Mouse (Mus musculus): ENCODE data around the gene Cog7. TPM values are rescaled to one million over a fixed set of nuclear protein-coding genes. Genes with fewer than 3 reads are reported as not detected.

Cog7 gene
- polyA plus RNA-seq, 1 experiment: 14.0 TPM

DNA sequence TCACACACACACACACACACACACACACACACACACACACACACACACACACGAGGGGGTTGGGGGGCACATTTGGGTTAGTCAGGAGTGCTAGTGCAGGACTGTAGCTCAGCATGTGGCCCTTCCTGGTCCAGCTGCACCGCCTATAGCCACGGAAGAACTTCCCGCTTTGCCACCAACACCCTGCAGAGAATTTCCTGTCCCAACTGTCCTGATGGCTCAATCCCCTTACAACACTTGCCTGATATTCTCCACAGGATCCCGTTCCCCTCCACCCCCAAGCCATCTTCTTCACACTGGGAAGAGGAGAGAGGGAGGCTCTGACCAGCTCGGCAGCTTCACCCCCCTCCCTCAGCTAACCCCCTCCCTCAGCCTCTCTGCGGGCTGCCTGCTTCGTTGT lies 18.9 kb upstream of the Cog7 start:
- no peaks in the 10 kb centered on the region for H3K4me1 ChIP-seq (ENCODE audit: control insufficient read depth, insufficient read depth, low read length)
- no peak overlapping the region for H3K27ac ChIP-seq (ENCODE audit: insufficient read depth, low read length)
- no peak overlapping the region for H3K4me3 ChIP-seq (ENCODE audit: insufficient read depth, low read length)
- TF ChIP-seq CTCF (IDR thresholded peaks at IDR 0.05; ENCODE audit: borderline replicate concordance, insufficient read depth, low read length): no peak
- TF ChIP-seq POLR2A (IDR thresholded peaks at IDR 0.05; ENCODE audit: low read depth, low read length): no peak

DNA sequence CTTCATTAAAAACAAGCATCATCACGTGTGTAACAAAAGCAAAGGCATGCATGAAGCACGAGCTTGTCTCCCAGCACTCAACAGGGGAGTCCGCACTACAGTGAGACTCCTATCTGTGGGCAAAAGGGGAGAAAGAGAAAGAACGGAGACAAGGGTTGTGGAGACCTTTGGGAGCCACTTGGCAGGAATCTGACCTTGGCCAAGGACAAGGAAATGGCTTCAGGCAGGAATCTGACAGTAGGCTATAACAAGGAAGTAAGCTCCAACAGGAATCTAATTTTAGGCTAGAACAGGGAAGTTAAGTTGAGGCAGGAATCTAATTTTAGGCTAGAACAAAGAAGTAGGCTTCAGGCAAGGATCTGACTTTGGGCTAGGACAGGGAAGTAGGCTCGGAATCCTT lies 14.4 kb upstream of the Cog7 start:
- Histone ChIP-seq H3K4me1 (ENCODE audit: control insufficient read depth, insufficient read depth, low read length) (no peaks in the 10 kb centered on the region), H3K27ac (ENCODE audit: insufficient read depth, low read length) (no peak overlapping the region), H3K4me3 (ENCODE audit: insufficient read depth, low read length) (no peak overlapping the region)
- TF ChIP-seq POLR2A (IDR thresholded peaks at IDR 0.05; ENCODE audit: low read depth, low read length) (no peak), CTCF (IDR thresholded peaks at IDR 0.05; ENCODE audit: borderline replicate concordance, insufficient read depth, low read length) (no peak)

DNA sequence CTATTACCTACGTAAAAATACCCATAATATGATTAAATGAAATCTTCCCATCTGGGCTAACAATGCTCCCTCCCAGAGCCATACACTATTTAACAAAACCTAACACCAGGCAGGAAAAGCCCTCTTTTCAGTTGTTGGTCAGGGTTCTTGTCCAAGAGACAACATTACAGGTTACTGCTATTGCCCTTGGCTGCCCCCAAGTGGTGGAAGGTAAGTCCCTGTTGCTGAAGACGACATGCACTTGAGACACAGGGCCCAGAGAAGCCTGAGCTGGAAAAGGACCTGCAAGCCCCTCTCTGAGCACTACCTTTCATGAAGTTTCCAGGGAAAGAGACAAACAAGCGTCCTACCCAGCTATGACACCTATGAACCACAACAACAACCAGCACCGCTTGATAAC lies 6.5 kb downstream of the Cog7 start:
- H3K4me1 ChIP-seq (ENCODE audit: control insufficient read depth, insufficient read depth, low read length): no peaks in the 10 kb centered on the region
- TF ChIP-seq CTCF (IDR thresholded peaks at IDR 0.05; ENCODE audit: borderline replicate concordance, insufficient read depth, low read length) (peak; percentile 69; the same call in 1 of the 2 replicates), POLR2A (IDR thresholded peaks at IDR 0.05; ENCODE audit: low read depth, low read length) (no peak)
- H3K27ac ChIP-seq (ENCODE audit: insufficient read depth, low read length): no peak overlapping the region
- no peak overlapping the region for H3K4me3 ChIP-seq (ENCODE audit: insufficient read depth, low read length)

DNA sequence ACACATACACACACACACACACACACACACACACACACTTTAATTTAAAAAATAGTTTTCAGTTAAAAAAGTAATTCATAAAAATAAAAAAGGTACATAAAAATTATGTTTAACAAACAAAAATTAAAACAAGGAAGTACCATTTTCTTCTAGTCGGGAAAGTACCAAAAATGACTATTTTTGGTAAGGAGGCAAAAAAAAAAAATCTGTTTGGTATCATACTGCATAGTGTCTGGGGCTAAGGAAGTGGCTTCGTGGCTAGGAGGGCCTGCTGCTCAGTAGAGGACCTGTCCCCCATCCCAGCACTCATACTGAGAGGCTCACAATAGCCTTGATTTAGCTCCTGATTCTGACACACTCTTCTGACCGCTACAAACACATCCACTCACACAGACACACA lies 9.8 kb downstream of the Cog7 start:
- Histone ChIP-seq H3K4me3 (ENCODE audit: insufficient read depth, low read length) (no peak overlapping the region), H3K27ac (ENCODE audit: insufficient read depth, low read length) (no peak overlapping the region)
- TF ChIP-seq POLR2A (IDR thresholded peaks at IDR 0.05; ENCODE audit: low read depth, low read length) (no peak), CTCF (IDR thresholded peaks at IDR 0.05; ENCODE audit: borderline replicate concordance, insufficient read depth, low read length) (no peak)

DNA sequence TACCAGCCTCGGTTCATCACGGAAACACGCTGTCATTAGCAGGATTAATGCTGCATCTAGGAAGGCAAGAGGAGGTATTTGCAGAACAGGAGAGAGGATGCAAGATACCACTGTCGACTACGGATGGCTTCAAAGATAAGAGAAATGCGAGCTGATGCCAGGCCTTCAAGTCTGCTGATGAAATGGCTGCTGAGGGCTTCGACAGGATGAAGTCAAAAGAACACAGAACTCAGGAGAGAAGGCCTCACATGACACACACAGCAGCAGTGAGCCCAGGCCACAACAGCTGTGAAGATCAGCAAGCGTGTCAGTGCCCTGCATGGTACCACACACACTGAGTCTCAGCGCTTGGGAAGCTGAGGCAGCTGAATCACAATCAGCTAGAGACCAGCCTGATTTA lies 11.3 kb downstream of the Cog7 start:
- no peak overlapping the region for H3K27ac ChIP-seq (ENCODE audit: insufficient read depth, low read length)
- TF ChIP-seq POLR2A (IDR thresholded peaks at IDR 0.05; ENCODE audit: low read depth, low read length) (no peak), CTCF (IDR thresholded peaks at IDR 0.05; ENCODE audit: borderline replicate concordance, insufficient read depth, low read length) (no peak)
- H3K4me3 ChIP-seq (ENCODE audit: insufficient read depth, low read length): no peak overlapping the region
- peaks cover 8% of the 10 kb centered on the region; the same call in 1 of the 2 replicates for H3K4me1 ChIP-seq (ENCODE audit: control insufficient read depth, insufficient read depth, low read length)

More for the DNA sequence above, 9.8 kb downstream of the Cog7 start:
- peaks cover 8% of the 10 kb centered on the region; the same call in 1 of the 2 replicates for H3K4me1 ChIP-seq (ENCODE audit: control insufficient read depth, insufficient read depth, low read length)

DNA sequence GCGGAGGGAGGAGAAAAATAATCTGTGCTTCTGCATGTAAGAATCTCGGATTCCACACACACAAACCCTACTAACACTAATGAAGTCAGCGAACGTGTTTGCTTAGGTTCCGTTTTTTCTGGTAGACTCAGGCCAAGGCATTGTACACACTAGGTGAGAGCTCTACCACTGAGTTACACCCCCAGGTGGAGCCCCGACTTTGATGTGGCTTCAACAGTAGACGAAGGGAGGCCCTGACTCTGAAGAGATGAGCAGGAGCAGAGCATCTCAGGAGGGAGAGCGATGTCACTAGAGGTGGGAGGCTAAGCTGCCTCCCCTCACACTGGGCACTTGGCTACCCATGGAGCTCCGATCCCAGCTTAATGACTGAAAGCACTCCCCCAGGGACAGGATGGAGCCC lies 12.7 kb downstream of the Cog7 start:
- Histone ChIP-seq H3K27ac (ENCODE audit: insufficient read depth, low read length) (peak overlapping the region; percentile 74), H3K4me1 (ENCODE audit: control insufficient read depth, insufficient read depth, low read length) (peaks cover 8% of the 10 kb centered on the region; the same call in 1 of the 2 replicates), H3K4me3 (ENCODE audit: insufficient read depth, low read length) (no peak overlapping the region)
- TF ChIP-seq POLR2A (IDR thresholded peaks at IDR 0.05; ENCODE audit: low read depth, low read length): no peak
- no peak for TF ChIP-seq CTCF (IDR thresholded peaks at IDR 0.05; ENCODE audit: borderline replicate concordance, insufficient read depth, low read length)

DNA sequence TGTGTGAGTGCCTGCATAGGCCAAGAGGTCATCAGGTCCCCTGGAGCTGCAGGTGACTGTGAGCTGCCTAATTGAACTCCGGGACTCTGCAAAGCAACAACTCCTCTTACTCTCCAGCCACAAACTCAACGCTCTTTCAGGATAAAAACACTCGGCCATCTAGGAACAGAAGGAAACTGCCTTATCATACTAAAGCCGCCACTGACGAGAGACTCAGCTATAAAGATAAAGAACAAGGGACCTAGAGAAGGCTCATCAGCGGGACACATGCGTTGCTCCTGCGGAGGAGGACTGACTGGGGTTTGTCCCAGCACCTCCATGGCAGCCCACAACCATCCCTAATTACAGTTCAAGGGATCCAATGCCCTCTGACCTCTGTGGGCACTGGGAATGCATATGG lies 13.3 kb downstream of the Cog7 start:
- TF ChIP-seq CTCF (IDR thresholded peaks at IDR 0.05; ENCODE audit: borderline replicate concordance, insufficient read depth, low read length) (no peak), POLR2A (IDR thresholded peaks at IDR 0.05; ENCODE audit: low read depth, low read length) (no peak)
- peak overlapping the region; percentile 15 for H3K27ac ChIP-seq (ENCODE audit: insufficient read depth, low read length)
- peaks cover 8% of the 10 kb centered on the region; the same call in 1 of the 2 replicates for H3K4me1 ChIP-seq (ENCODE audit: control insufficient read depth, insufficient read depth, low read length)
- H3K4me3 ChIP-seq (ENCODE audit: insufficient read depth, low read length): no peak overlapping the region

DNA sequence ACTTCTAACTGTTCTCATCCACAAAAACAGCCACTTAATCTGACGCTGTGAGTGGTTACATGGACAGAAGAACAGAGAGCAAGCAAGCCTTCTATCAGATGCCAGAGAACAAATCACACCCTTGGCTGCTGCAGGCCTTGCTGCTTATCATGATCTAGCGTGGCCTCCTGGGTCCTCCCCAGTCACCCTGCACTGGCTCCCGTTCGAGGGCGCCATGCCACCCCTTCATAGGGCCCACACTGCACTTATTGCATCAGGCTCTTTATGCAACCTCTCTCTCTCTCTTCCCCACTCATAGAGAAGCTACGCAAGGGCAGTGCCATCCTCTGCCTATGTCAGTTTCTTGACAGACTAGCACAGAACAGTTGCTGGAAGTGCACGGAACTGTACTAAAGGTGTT lies 15.3 kb downstream of the Cog7 start:
- Histone ChIP-seq H3K27ac (ENCODE audit: insufficient read depth, low read length) (no peak overlapping the region), H3K4me3 (ENCODE audit: insufficient read depth, low read length) (no peak overlapping the region), H3K4me1 (ENCODE audit: control insufficient read depth, insufficient read depth, low read length) (peaks cover 8% of the 10 kb centered on the region; the same call in 1 of the 2 replicates)
- TF ChIP-seq CTCF (IDR thresholded peaks at IDR 0.05; ENCODE audit: borderline replicate concordance, insufficient read depth, low read length) (no peak), POLR2A (IDR thresholded peaks at IDR 0.05; ENCODE audit: low read depth, low read length) (no peak)

DNA sequence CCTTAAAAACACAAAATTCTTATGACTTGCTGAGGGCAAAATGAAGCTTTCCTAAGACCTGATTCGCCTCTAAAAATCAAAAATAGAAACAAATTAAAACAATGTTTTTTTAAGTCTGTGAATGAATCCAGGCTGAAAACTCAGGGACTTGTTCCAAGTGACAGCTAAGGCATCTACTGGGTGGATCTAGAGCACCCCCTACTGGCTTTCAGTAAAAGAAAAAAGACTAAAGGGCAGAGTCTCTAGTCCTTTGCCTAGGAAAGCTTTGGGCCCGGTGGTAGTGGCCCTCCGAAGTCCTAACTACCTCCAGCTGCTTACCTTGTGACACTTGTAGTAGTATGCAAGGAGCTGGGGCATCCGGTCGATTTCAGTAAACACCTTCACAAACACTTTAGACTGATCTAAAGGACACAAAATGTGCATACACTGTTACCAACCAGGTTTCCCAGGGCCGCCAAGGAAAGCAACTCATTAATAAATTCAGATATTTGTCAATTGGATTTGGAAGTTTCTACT lies 17.6 kb downstream of the Cog7 start:
- Histone ChIP-seq H3K4me1 (ENCODE audit: control insufficient read depth, insufficient read depth, low read length) (peaks cover 8% of the 10 kb centered on the region; the same call in 1 of the 2 replicates), H3K27ac (ENCODE audit: insufficient read depth, low read length) (no peak overlapping the region), H3K4me3 (ENCODE audit: insufficient read depth, low read length) (no peak overlapping the region)
- TF ChIP-seq POLR2A (IDR thresholded peaks at IDR 0.05; ENCODE audit: low read depth, low read length) (no peak), CTCF (IDR thresholded peaks at IDR 0.05; ENCODE audit: borderline replicate concordance, insufficient read depth, low read length) (no peak)

DNA sequence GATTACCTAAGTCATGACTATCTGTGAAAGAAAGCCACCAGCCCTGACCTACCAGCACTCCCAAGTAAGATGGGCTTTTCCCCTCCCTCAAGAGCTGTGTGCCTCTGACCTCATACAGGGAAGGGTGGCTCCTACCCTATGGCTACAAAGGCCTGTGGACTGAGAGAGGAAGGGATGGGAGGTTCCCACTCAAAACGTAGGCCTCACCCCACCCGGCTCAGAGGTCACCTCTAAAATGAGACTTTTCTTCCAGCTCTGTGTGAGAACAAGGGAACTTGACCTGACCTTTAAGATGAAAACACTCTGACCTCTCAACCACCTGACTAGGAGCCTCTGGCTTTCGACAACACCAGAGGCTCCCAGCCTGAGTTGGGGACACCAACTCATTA lies 18.9 kb downstream of the Cog7 start:
- no peaks in the 10 kb centered on the region for H3K4me1 ChIP-seq (ENCODE audit: control insufficient read depth, insufficient read depth, low read length)
- no peak overlapping the region for H3K27ac ChIP-seq (ENCODE audit: insufficient read depth, low read length)
- H3K4me3 ChIP-seq (ENCODE audit: insufficient read depth, low read length): no peak overlapping the region
- TF ChIP-seq CTCF (IDR thresholded peaks at IDR 0.05; ENCODE audit: borderline replicate concordance, insufficient read depth, low read length) (no peak), POLR2A (IDR thresholded peaks at IDR 0.05; ENCODE audit: low read depth, low read length) (no peak)
